Mouse (Mus musculus): ENCODE measurements around the gene Ecm2.

DNA sequence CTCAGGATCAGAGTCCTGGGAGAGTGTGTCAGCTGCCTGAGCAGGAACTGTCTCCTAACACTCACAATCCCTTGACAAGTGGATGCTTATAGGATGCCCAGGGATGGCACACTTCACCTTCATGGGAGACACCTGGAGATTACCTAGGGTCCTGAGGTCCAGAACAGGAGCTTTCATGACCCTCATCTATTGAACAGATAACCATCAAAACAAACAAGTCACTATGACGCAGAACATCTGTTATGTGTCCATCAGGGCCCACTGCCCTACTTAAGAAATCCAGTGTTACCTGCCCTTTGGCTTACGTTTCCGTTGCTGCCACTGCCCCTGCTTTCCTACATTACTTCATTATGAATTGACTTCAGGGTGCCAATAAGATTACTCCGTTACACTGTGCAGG, 1.2 kb downstream of the Ecm2 start:
- TF ChIP-seq GATA1 (IDR thresholded peaks at IDR 0.05; ENCODE audit: low read length) = no peak
- no peak for TF ChIP-seq TAL1 (IDR thresholded peaks at IDR 0.05; ENCODE audit: low read length)
